ENCODE assay signal across 10 mouse cellular contexts in the genomic region with DNA sequence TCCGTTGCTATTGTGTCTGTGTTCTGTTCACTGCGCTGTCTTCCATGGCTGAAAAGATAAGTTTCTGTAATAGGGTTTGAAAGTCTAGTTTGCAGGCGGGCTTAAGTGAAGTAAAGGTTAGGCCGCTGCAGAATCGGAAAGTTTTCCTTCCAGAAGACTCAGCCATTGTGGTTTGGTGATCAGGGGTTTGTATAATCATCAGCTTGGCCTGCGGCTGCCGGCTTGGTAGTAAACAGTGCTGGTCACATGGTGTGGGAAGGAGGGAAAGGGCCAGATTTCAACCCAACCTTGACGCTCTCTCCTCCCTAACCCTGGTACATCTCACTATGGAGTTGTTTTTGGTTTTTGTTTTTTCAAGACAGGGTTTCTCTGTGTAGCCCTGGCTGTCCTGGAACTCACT. TPM values are rescaled to one million over a fixed set of nuclear protein-coding genes. Genes with fewer than 3 reads are reported as not detected.
DNase-seq lines count a peak whose midpoint lies in the region; ATAC-seq and TF ChIP-seq lines count a peak whose summit lies in the region.
"Had no signal": no experiment of that assay in that cellular context is flagged by ENCODE, and none has a peak within 500 bp of the region (broad histone marks: within the 10 kb centered on the region; RNA-seq: fewer than 3 reads in every experiment).

No protein-coding gene starts in this region.

- no peak for TF ChIP-seq EP300 in liver, embryonic 14.5 days (IDR thresholded peaks at IDR 0.05; ENCODE audit: low read depth)

- no peaks in the 10 kb centered on the region for H3K36me3 ChIP-seq in E14TG2a.4 (ENCODE audit: insufficient read depth, low read length)
- no peaks in the 10 kb centered on the region for H3K36me3 ChIP-seq in embryonic facial prominence, embryonic 13.5 days
- H3K36me3 ChIP-seq in intestine, embryonic 16.5 days (ENCODE audit: control insufficient read depth, insufficient read depth, low read length) = no peaks in the 10 kb centered on the region
- H3K36me3 ChIP-seq in liver, embryonic 14.5 days (replicated peaks; ENCODE audit: control insufficient read depth, insufficient read depth, low read depth) = no peaks in the 10 kb centered on the region

- peak overlapping the region; percentile 78 for H3K4me2 ChIP-seq in embryonic facial prominence, embryonic 13.5 days
- peak overlapping the region; percentile 82 for H3K4me2 ChIP-seq in intestine, embryonic 16.5 days (ENCODE audit: low read depth, low read length)
- peak overlapping the region; percentile 86 for H3K4me2 ChIP-seq in liver, embryonic 14.5 days (ENCODE audit: low read depth)

- WGBS in embryonic facial prominence, embryonic 13.5 days = 80% methylated on average over 8 of the region's 8 CpGs
- WGBS in intestine, embryonic 16.5 days = 77% methylated on average over 8 of the region's 8 CpGs
- WGBS in liver, embryonic 14.5 days (ENCODE audit: insufficient replicate concordance) = 76% methylated on average over 8 of the region's 8 CpGs

- intact Hi-C loops in gastrocnemius, postnatal 14 days (cut with DNase I; ENCODE audit: low total_unique reads) = no loop called here

- H3K4me3 ChIP-seq in E14TG2a.4 (replicated peaks; ENCODE audit: low read length) = peak overlapping the region; percentile 88; the same call in 1 of the 2 replicates
- H3K4me3 ChIP-seq in embryonic facial prominence, embryonic 13.5 days = peak overlapping the region; percentile 73
- no peak overlapping the region for H3K4me3 ChIP-seq in intestine, embryonic 16.5 days (ENCODE audit: low read length)
- H3K4me3 ChIP-seq in liver, embryonic 14.5 days (ENCODE audit: insufficient read depth in 1 of 2, low read depth in 2 of 2, low read length in 2 of 2) = peak overlapping the region in 1 of 2 experiments; percentile 90; a peak in 1 of 4 replicates

- no peak for DNase-seq in liver, embryonic 14.5 days (ENCODE audit: low read depth in 3 of 3, low spot score in 3 of 3)
- DNase-seq in right cerebral cortex, postnatal 25 days = no peak
- no peak for DNase-seq in adrenal gland, adult 2 months
- no peak for DNase-seq in c-Kit-positive CD71-positive TER-119-positive erythroid progenitor cells, embryonic 14.5 days (ENCODE audit: low spot score)
- no peak for DNase-seq in gastrocnemius, postnatal 14 days
- DNase-seq: embryo, embryonic 11 days had no signal

- TF ChIP-seq CTCF in E14TG2a.4 (conservative IDR thresholded peaks at IDR 0.05; ENCODE audit: low read length) = no peak
- no peak for TF ChIP-seq CTCF in liver, embryonic 14.5 days (IDR thresholded peaks at IDR 0.05; ENCODE audit: low read depth)

- no peak overlapping the region for H3K9ac ChIP-seq in embryonic facial prominence, embryonic 13.5 days
- H3K9ac ChIP-seq in intestine, embryonic 16.5 days (ENCODE audit: low read depth, low read length) = no peak overlapping the region
- H3K9ac ChIP-seq in liver, embryonic 14.5 days (replicated peaks) = peak overlapping the region; percentile 93; the same call in 1 of the 2 replicates

- peaks cover 55% of the 10 kb centered on the region for H3K4me1 ChIP-seq in E14TG2a.4 (replicated peaks; ENCODE audit: low read depth, low read length)
- peaks cover 13% of the 10 kb centered on the region for H3K4me1 ChIP-seq in embryonic facial prominence, embryonic 13.5 days
- peaks cover 13% of the 10 kb centered on the region for H3K4me1 ChIP-seq in intestine, embryonic 16.5 days (ENCODE audit: control insufficient read depth, insufficient read depth, low read length)
- peaks cover 18 to 35% of the 10 kb centered on the region in 2 experiments for H3K4me1 ChIP-seq in liver, embryonic 14.5 days (replicated peaks; ENCODE audit: control insufficient read depth in 2 of 2, insufficient read depth in 2 of 2, low read length in 1 of 2)

- peaks cover 4% of the 10 kb centered on the region; the same call in 1 of the 2 replicates for H3K27me3 ChIP-seq in E14TG2a.4 (ENCODE audit: insufficient read depth, low read length)
- H3K27me3 ChIP-seq in embryonic facial prominence, embryonic 13.5 days = no peaks in the 10 kb centered on the region
- H3K27me3 ChIP-seq in intestine, embryonic 16.5 days (replicated peaks; ENCODE audit: control insufficient read depth, insufficient read depth, low read length) = no peaks in the 10 kb centered on the region
- no peaks in the 10 kb centered on the region for H3K27me3 ChIP-seq in liver, embryonic 14.5 days (ENCODE audit: control insufficient read depth, insufficient read depth, low read length)
- H3K27me3 ChIP-seq: megakaryocyte, embryonic 14.5 days had no signal

- H3K9me3 ChIP-seq in E14TG2a.4 (ENCODE audit: low read length) = no peaks in the 10 kb centered on the region
- H3K9me3 ChIP-seq in embryonic facial prominence, embryonic 13.5 days = no peaks in the 10 kb centered on the region
- no peaks in the 10 kb centered on the region for H3K9me3 ChIP-seq in intestine, embryonic 16.5 days (ENCODE audit: control insufficient read depth, low read length)
- H3K9me3 ChIP-seq in liver, embryonic 14.5 days (ENCODE audit: control insufficient read depth, low read length) = no peaks in the 10 kb centered on the region
- H3K9me3 ChIP-seq: megakaryocyte, embryonic 14.5 days had no signal

- no peak for ATAC-seq in embryonic facial prominence, embryonic 13.5 days (ENCODE audit: insufficient number of reproducible peaks, insufficient read depth, low FRiP score, low TSS enrichment, low read depth)
- ATAC-seq in intestine, embryonic 16.5 days = no peak
- ATAC-seq in liver, embryonic 14.5 days (ENCODE audit: insufficient read depth) = no peak

- H3K27ac ChIP-seq in embryonic facial prominence, embryonic 13.5 days = peak overlapping the region; percentile 93; the same call in 1 of the 2 replicates
- H3K27ac ChIP-seq in intestine, embryonic 16.5 days (ENCODE audit: low read length) = no peak overlapping the region
- H3K27ac ChIP-seq in liver, embryonic 14.5 days = no peak overlapping the region

RNA-seq across cellular contexts. Expression of a gene that starts 1.7 kb away (rescaled TPM):
- polyA plus RNA-seq in embryonic facial prominence, embryonic 13.5 days (2015; fragmentation: Nextera tagmentation; extraction: Ambion mirVana) = 24.8 and 24.9 TPM in 2 replicates
- polyA plus RNA-seq in intestine, embryonic 16.5 days (2015; fragmentation: Nextera tagmentation; extraction: Ambion mirVana) = 19.7 and 21.1 TPM in 2 replicates
- 11.0 and 13.8 TPM in 2 replicates for polyA plus RNA-seq in liver, embryonic 14.5 days (2012; rRNA removed)
- 3.7 and 6.1 TPM in 2 replicates for polyA plus RNA-seq in liver, embryonic 14.5 days (2014; fragmentation: Nextera tagmentation; extraction: Ambion mirVana)
- 10 to 100 TPM; 70.6 to 85.9 TPM for total RNA-seq in adrenal gland, adult 2 months (2021)
- polyA plus RNA-seq in adrenal gland, adult 2 months (2012; rRNA removed) = 158 and 165 TPM in 2 replicates
- total RNA-seq in gastrocnemius, postnatal 14 days (2021) = 10 to 100 TPM; 52.7 to 61.5 TPM

RNA-seq across cellular contexts. Expression of a gene that starts 46.5 kb away (rescaled TPM):
- polyA plus RNA-seq in embryonic facial prominence, embryonic 13.5 days (2015; fragmentation: Nextera tagmentation; extraction: Ambion mirVana) = 16.1 and 17.3 TPM in 2 replicates
- polyA plus RNA-seq in intestine, embryonic 16.5 days (2015; fragmentation: Nextera tagmentation; extraction: Ambion mirVana) = 11.2 and 11.7 TPM in 2 replicates
- polyA plus RNA-seq in liver, embryonic 14.5 days (2012; rRNA removed) = 7.1 and 7.8 TPM in 2 replicates
- polyA plus RNA-seq in liver, embryonic 14.5 days (2014; fragmentation: Nextera tagmentation; extraction: Ambion mirVana) = 4.9 and 6.1 TPM in 2 replicates
- total RNA-seq in adrenal gland, adult 2 months (2021) = 10 to 100 TPM; 53.7 to 64.2 TPM
- polyA plus RNA-seq in adrenal gland, adult 2 months (2012; rRNA removed) = 110 and 114 TPM in 2 replicates
- total RNA-seq in gastrocnemius, postnatal 14 days (2021) = 10 to 100 TPM; 18.4 to 20.1 TPM

RNA-seq across cellular contexts. Expression of a gene that starts 47.5 kb away (rescaled TPM):
- 31.3 and 34.6 TPM in 2 replicates for polyA plus RNA-seq in embryonic facial prominence, embryonic 13.5 days (2015; fragmentation: Nextera tagmentation; extraction: Ambion mirVana)
- polyA plus RNA-seq in intestine, embryonic 16.5 days (2015; fragmentation: Nextera tagmentation; extraction: Ambion mirVana) = 34.2 and 37.7 TPM in 2 replicates
- 12.4 and 12.9 TPM in 2 replicates for polyA plus RNA-seq in liver, embryonic 14.5 days (2012; rRNA removed)
- polyA plus RNA-seq in liver, embryonic 14.5 days (2014; fragmentation: Nextera tagmentation; extraction: Ambion mirVana) = 9.7 and 12.4 TPM in 2 replicates
- 10 to 100 TPM; 15.8 to 20.7 TPM for total RNA-seq in adrenal gland, adult 2 months (2021)
- polyA plus RNA-seq in adrenal gland, adult 2 months (2012; rRNA removed) = 43.9 and 61.6 TPM in 2 replicates
- total RNA-seq in gastrocnemius, postnatal 14 days (2021) = 1 to 10 TPM; 5.8 to 7.8 TPM

RNA-seq across cellular contexts. Expression of a gene that starts 56.9 kb away (rescaled TPM):
- 8.1 and 9.5 TPM in 2 replicates for polyA plus RNA-seq in embryonic facial prominence, embryonic 13.5 days (2015; fragmentation: Nextera tagmentation; extraction: Ambion mirVana)
- 102 and 107 TPM in 2 replicates for polyA plus RNA-seq in intestine, embryonic 16.5 days (2015; fragmentation: Nextera tagmentation; extraction: Ambion mirVana)
- polyA plus RNA-seq in liver, embryonic 14.5 days (2012; rRNA removed) = 9.4 and 10.5 TPM in 2 replicates
- 7.5 and 9.3 TPM in 2 replicates for polyA plus RNA-seq in liver, embryonic 14.5 days (2014; fragmentation: Nextera tagmentation; extraction: Ambion mirVana)
- 10 to 100 TPM in 1 of 2 experiments, 1 to 10 TPM in 1; 7.6 to 13.1 TPM for total RNA-seq in adrenal gland, adult 2 months (2021)
- 24.4 and 29.5 TPM in 2 replicates for polyA plus RNA-seq in adrenal gland, adult 2 months (2012; rRNA removed)
- 10 to 100 TPM; 11.2 to 11.5 TPM for total RNA-seq in gastrocnemius, postnatal 14 days (2021)

RNA-seq across cellular contexts. Expression of a gene that starts 58.6 kb away (rescaled TPM):
- 77.7 and 108 TPM in 2 replicates for polyA plus RNA-seq in embryonic facial prominence, embryonic 13.5 days (2015; fragmentation: Nextera tagmentation; extraction: Ambion mirVana)
- 67.1 and 73.1 TPM in 2 replicates for polyA plus RNA-seq in intestine, embryonic 16.5 days (2015; fragmentation: Nextera tagmentation; extraction: Ambion mirVana)
- polyA plus RNA-seq in liver, embryonic 14.5 days (2012; rRNA removed) = 15.7 and 22.4 TPM in 2 replicates
- polyA plus RNA-seq in liver, embryonic 14.5 days (2014; fragmentation: Nextera tagmentation; extraction: Ambion mirVana) = 26.0 and 30.1 TPM in 2 replicates
- 100 to 1,000 TPM; 136 to 162 TPM for total RNA-seq in adrenal gland, adult 2 months (2021)
- polyA plus RNA-seq in adrenal gland, adult 2 months (2012; rRNA removed) = 41.2 and 50.8 TPM in 2 replicates
- total RNA-seq in gastrocnemius, postnatal 14 days (2021) = 10 to 100 TPM; 76.5 to 93.9 TPM
